Mouse (Mus musculus) embryonic facial prominence, embryonic 14.5 days (tissue): Measurements from ENCODE around the gene Iqschfp. TPM values are rescaled to one million over a fixed set of nuclear protein-coding genes. Genes with fewer than 3 reads are reported as not detected.

Experiments
- ATAC-seq: fragments of 200-750 bp; cut with Nextera tagmentation; 2 replicates; pipeline ENCODE4 v1.8.0; 2017; ENCODE audit warnings: low read depth, moderate number of reproducible peaks, moderate TSS enrichment
- DNase-seq: peaks from one replicate; pipeline ENCODE4 v3.0.0-alpha.2; 2015; ENCODE audit warnings: low spot score
- H3K27ac ChIP-seq: fragments of 300-500 bp; sonication (generic); replicated peaks from 2 replicates; pipeline ENCODE4 v1.5.1; 2014; ENCODE audit warnings: low read depth, mild to moderate bottlenecking, low read length, moderate library complexity
- H3K27me3 ChIP-seq: fragments of 300-500 bp; sonication (generic); replicated peaks from 2 replicates; pipeline ENCODE4 v1.6.1; 2014; ENCODE audit warnings: low read length; ENCODE audit not compliant: control insufficient read depth, insufficient read depth
- H3K36me3 ChIP-seq: fragments of 300-500 bp; sonication (generic); 2 replicates; pipeline ENCODE4 v1.6.1; 2014; ENCODE audit warnings: low read length, mixed read lengths; ENCODE audit not compliant: control insufficient read depth, insufficient read depth
- H3K4me1 ChIP-seq: fragments of 300-500 bp; sonication (generic); 2 replicates; pipeline ENCODE4 v1.6.1; 2014; ENCODE audit warnings: antibody characterized with exemption, low read length; ENCODE audit not compliant: control insufficient read depth, insufficient read depth
- H3K4me2 ChIP-seq: fragments of 300-500 bp; sonication (generic); 2 replicates; pipeline ENCODE4 v1.6.1; 2014; ENCODE audit warnings: low read depth, mild to moderate bottlenecking, low read length, moderate library complexity, mixed read lengths
- H3K4me3 ChIP-seq: fragments of 300-500 bp; sonication (generic); 2 replicates; pipeline ENCODE4 v1.5.1; 2014; ENCODE audit warnings: low read depth, mild to moderate bottlenecking, low read length
- H3K9ac ChIP-seq: fragments of 300-500 bp; sonication (generic); 2 replicates; pipeline ENCODE4 v1.6.1; 2014; ENCODE audit warnings: low read depth, mild to moderate bottlenecking, low read length, moderate library complexity, mixed read lengths
- H3K9me3 ChIP-seq: fragments of 300-500 bp; sonication (generic); 2 replicates; pipeline ENCODE4 v1.6.1; 2016; ENCODE audit warnings: low read length; ENCODE audit not compliant: control insufficient read depth
- WGBS: fragments of 180-500 bp; shearing (Covaris S2); extraction: QIAGEN DNeasy Blood & Tissue Kit; methylation state at CpG from one replicate; pipeline ENCODE4 v1.1.7; 2014; 5-methylcytosine and 5-hydroxymethylcytosine counted together
- polyA plus RNA-seq: library from polyadenylated mRNA; unstranded; fragments of >200 nt; fragmentation: Nextera tagmentation; extraction: Ambion mirVana; gene quantifications from 2 replicates; pipeline ENCODE4 v1.2.1, GENCODE M21; 2014

Gene Iqschfp
- polyA plus RNA-seq, 1 experiment from 2014 or later: 1.2 TPM

DNA sequence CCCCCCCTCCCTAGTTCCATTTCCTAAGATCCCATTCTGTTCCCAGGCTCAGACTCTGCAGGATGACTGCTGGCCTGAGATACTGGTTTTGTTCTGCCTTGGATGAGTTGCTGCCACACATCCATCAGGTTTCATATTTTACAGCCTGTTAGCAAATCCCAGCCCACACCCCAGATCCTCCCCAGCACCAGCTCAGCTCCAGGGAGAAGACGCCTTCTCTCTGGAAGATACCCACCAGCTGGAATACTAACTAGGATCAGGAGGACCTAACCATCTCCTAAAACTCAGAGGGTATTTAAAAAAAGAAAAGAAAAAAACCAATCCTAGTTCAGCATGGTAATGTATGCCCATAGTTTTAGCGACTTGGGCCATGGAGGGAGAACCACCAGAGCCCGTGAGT is 758.2 kb downstream of the Iqschfp start:
- Histone ChIP-seq H3K27me3 (no peaks in the 10 kb centered on the region), H3K27ac (no peak overlapping the region), H3K9ac (no peak overlapping the region), H3K4me3 (no peak overlapping the region), H3K36me3 (no peaks in the 10 kb centered on the region), H3K4me2 (no peak overlapping the region), H3K4me1 (no peaks in the 10 kb centered on the region), H3K9me3 (no peaks in the 10 kb centered on the region)
- DNase-seq (no peak), ATAC-seq (no peak)
- 92% methylated on average over 3 of the region's 3 CpGs for WGBS

DNA sequence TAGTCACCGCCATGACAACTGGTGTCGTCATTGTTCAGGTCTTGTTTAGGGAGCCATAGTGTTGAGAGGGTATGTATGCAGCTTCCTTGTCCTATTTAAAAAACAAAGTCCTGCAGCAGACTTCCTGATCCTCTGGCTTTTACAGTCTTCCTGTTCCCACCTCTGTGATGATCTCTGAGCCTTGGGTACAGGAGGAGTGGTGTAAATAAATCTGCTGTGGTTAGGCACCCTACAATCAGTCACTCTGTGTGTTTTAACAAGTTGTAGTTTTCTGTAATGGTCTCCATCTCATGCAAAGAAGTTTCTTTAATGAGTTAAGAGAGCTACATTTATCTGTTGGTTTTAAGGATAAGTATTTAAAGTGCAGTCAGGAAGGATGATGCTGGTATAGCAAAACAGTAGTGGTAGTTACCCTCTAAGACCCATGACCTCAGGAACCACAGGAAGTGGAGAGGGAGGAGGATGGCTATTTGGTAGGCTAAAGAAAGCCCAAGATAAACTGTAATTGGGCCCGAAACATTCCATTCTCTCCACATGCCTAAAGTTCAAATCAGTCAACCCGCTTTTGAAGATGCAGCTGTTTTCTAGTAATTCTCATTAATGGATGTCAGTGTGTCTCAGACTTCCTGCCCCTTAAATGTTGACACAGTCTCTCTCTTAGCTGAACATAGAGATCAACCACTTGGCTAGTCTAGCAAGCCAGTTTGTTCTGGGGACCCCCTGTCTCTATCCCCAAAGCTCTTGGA is 764.7 kb downstream of the Iqschfp start:
- Histone ChIP-seq H3K9ac (no peak overlapping the region), H3K4me3 (no peak overlapping the region), H3K36me3 (no peaks in the 10 kb centered on the region), H3K27ac (no peak overlapping the region), H3K4me2 (no peak overlapping the region), H3K9me3 (no peaks in the 10 kb centered on the region), H3K4me1 (no peaks in the 10 kb centered on the region), H3K27me3 (no peaks in the 10 kb centered on the region)
- ATAC-seq: peak; percentile 57; the same call in 1 of the 2 replicates
- peak; percentile 18 for DNase-seq
- 65% methylated on average over 4 of the region's 4 CpGs for WGBS

GRCm38 (mm10) chr3:68657589-68658245 is 765.7 kb downstream of the Iqschfp start:
- no peaks in the 10 kb centered on the region for H3K4me1 ChIP-seq
- H3K27ac ChIP-seq: no peak overlapping the region
- no peaks in the 10 kb centered on the region for H3K9me3 ChIP-seq
- 27% methylated on average over 9 of the region's 9 CpGs for WGBS
- H3K9ac ChIP-seq: no peak overlapping the region
- H3K36me3 ChIP-seq: no peaks in the 10 kb centered on the region
- no peak for DNase-seq
- H3K4me3 ChIP-seq: no peak overlapping the region
- ATAC-seq: no peak
- no peaks in the 10 kb centered on the region for H3K27me3 ChIP-seq
- no peak overlapping the region for H3K4me2 ChIP-seq

GRCm38 (mm10) chr3:68659996-68660395 is 768.0 kb downstream of the Iqschfp start:
- Histone ChIP-seq H3K9me3 (no peaks in the 10 kb centered on the region), H3K4me1 (no peaks in the 10 kb centered on the region), H3K27ac (no peak overlapping the region), H3K27me3 (no peaks in the 10 kb centered on the region), H3K9ac (no peak overlapping the region), H3K4me3 (no peak overlapping the region), H3K4me2 (no peak overlapping the region), H3K36me3 (no peaks in the 10 kb centered on the region)
- DNase-seq: no peak
- ATAC-seq: no peak
- 94% methylated on average over 6 of the region's 6 CpGs for WGBS

GRCm38 (mm10) chr3:68660538-68660937 is 768.5 kb downstream of the Iqschfp start:
- no peak overlapping the region for H3K27ac ChIP-seq
- H3K9ac ChIP-seq: no peak overlapping the region
- 76% methylated on average over 4 of the region's 4 CpGs for WGBS
- H3K4me2 ChIP-seq: no peak overlapping the region
- H3K9me3 ChIP-seq: no peaks in the 10 kb centered on the region
- DNase-seq (no peak), ATAC-seq (no peak)
- no peaks in the 10 kb centered on the region for H3K36me3 ChIP-seq
- no peaks in the 10 kb centered on the region for H3K4me1 ChIP-seq
- no peaks in the 10 kb centered on the region for H3K27me3 ChIP-seq
- H3K4me3 ChIP-seq: no peak overlapping the region

DNA sequence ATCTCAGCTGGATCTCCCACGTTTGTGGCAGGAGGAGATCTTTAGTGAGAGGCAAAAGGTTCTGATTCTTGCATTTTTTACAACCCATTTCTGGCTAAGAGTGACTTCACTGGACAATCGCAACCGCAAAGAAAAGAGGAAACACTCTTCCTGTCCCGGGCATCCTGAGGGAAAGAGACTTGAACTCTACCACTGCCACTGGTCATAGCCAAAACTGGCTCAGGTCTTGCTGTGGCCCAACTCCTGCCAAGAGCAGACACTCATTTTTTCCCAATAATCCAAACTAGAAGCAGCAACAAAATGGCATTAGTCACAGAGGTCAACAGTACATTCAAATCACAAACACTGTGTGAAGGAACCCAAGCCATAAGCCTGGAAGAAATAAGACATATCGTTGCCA is 770.4 kb downstream of the Iqschfp start:
- H3K4me2 ChIP-seq: no peak overlapping the region
- DNase-seq (no peak), ATAC-seq (no peak)
- H3K4me3 ChIP-seq: no peak overlapping the region
- no peaks in the 10 kb centered on the region for H3K4me1 ChIP-seq
- H3K27ac ChIP-seq: no peak overlapping the region
- no peaks in the 10 kb centered on the region for H3K9me3 ChIP-seq
- H3K9ac ChIP-seq: no peak overlapping the region
- H3K36me3 ChIP-seq: no peaks in the 10 kb centered on the region
- H3K27me3 ChIP-seq: no peaks in the 10 kb centered on the region
- WGBS: 79% methylated on average over 5 of the region's 5 CpGs

DNA sequence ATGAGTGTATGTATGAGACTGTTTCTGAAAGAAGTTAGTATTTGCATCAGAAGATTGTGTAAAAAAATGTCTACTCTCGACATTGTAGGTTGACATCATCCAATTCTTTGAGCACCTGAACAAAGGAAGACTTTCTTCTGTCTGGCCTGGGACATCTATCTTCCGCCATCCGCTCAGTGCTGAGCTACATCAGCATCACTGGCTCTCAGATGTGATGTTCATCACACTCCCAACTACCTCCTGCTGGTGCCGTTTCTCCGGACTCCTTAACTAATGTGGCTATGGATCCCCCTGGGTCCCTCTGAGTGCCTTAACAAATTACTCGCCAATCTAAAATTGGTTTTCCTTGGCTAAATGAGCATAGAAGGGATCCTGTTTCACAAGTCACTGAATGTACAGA is 772.3 kb downstream of the Iqschfp start:
- Histone ChIP-seq H3K27me3 (no peaks in the 10 kb centered on the region), H3K4me3 (no peak overlapping the region), H3K9me3 (no peaks in the 10 kb centered on the region), H3K27ac (no peak overlapping the region), H3K4me1 (no peaks in the 10 kb centered on the region), H3K36me3 (no peaks in the 10 kb centered on the region), H3K9ac (no peak overlapping the region), H3K4me2 (no peak overlapping the region)
- 69% methylated on average over 6 of the region's 6 CpGs for WGBS
- DNase-seq: peak; percentile 12
- ATAC-seq: no peak

GRCm38 (mm10) chr3:68666377-68666776 is 774.3 kb downstream of the Iqschfp start:
- no peak overlapping the region for H3K9ac ChIP-seq
- ATAC-seq (no peak), DNase-seq (no peak)
- no peaks in the 10 kb centered on the region for H3K4me1 ChIP-seq
- no peak overlapping the region for H3K4me3 ChIP-seq
- H3K9me3 ChIP-seq: no peaks in the 10 kb centered on the region
- 85% methylated on average over 7 of the region's 7 CpGs for WGBS
- no peak overlapping the region for H3K4me2 ChIP-seq
- no peak overlapping the region for H3K27ac ChIP-seq
- no peaks in the 10 kb centered on the region for H3K27me3 ChIP-seq
- H3K36me3 ChIP-seq: no peaks in the 10 kb centered on the region

DNA sequence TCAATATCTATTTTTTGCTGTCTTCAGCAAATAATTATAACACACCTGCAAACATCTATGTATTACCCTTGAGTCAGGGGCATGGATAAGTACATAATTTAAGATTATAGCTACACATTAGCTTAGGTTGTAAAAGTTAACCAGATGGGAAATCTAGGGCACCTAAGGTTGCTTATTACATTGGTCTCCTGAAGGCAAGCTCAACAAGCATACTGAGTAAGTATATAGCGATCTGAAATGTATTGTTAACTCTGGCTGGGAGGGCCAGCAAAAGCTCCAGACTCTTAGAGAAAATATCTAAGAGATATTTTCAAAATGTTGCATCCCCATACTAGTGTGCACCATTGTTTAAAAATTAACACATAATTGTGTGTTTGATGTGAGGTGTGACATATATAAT is 775.8 kb downstream of the Iqschfp start:
- no peak overlapping the region for H3K9ac ChIP-seq
- no peak for DNase-seq
- no peak overlapping the region for H3K4me2 ChIP-seq
- WGBS: 82% methylated on average over 1 of the region's 1 CpGs
- H3K4me1 ChIP-seq: no peaks in the 10 kb centered on the region
- no peak for ATAC-seq
- H3K27me3 ChIP-seq: no peaks in the 10 kb centered on the region
- H3K4me3 ChIP-seq: no peak overlapping the region
- H3K9me3 ChIP-seq: no peaks in the 10 kb centered on the region
- H3K27ac ChIP-seq: no peak overlapping the region
- no peaks in the 10 kb centered on the region for H3K36me3 ChIP-seq
